Mouse (Mus musculus) MEL (cell line): ENCODE results near the gene Crebbp. TPM values are rescaled to one million over a fixed set of nuclear protein-coding genes. Genes with fewer than 3 reads are reported as not detected.

Experiments
- DNase-seq: peaks from one replicate; pipeline ENCODE4 v3.0.0; 2011; ENCODE audit warnings: low read depth, low spot score
- H3K27ac ChIP-seq: 2 replicates; pipeline ENCODE4 v1.5.1; 2012; ENCODE audit warnings: low read depth, mild to moderate bottlenecking, control low read depth, low read length, moderate library complexity; ENCODE audit not compliant: control insufficient read depth
- H3K27me3 ChIP-seq, 2 experiments: fragments of 150-350 bp in 1 of 2; sonication (generic) in 1 of 2; 2 replicates each; pipeline ENCODE4 v1.6.1; 2012; ENCODE audit warnings: low read length in 2 of 2, mild to moderate bottlenecking in 2 of 2, improper control_type of control experiment in 1 of 2, moderate library complexity in 1 of 2; ENCODE audit not compliant: insufficient read depth in 2 of 2, control insufficient read depth in 1 of 2
- H3K36me3 ChIP-seq, 2 experiments: 2 replicates each; pipeline ENCODE4 v1.6.1; 2012 to 2014; ENCODE audit warnings: low read length in 2 of 2, improper control_type of control experiment in 1 of 2, inconsistent platforms in 1 of 2, mild to moderate bottlenecking in 1 of 2; ENCODE audit not compliant: insufficient read depth in 2 of 2, control insufficient read depth in 1 of 2
- H3K4me1 ChIP-seq, 2 experiments: fragments of 150-350 bp in 1 of 2; sonication (generic) in 1 of 2; 2 replicates each; pipeline ENCODE4 v1.6.1; 2012; ENCODE audit warnings: low read length in 2 of 2, improper control_type of control experiment in 1 of 2, mild to moderate bottlenecking in 1 of 2; ENCODE audit not compliant: insufficient read depth in 2 of 2, control insufficient read depth in 1 of 2
- H3K4me3 ChIP-seq, 2 experiments: fragments of 150-350 bp in 1 of 2; sonication (generic) in 1 of 2; 2 replicates each; pipeline ENCODE4 v1.5.1; 2012; ENCODE audit warnings: low read depth in 2 of 2, low read length in 2 of 2, mild to moderate bottlenecking in 2 of 2, moderate library complexity in 2 of 2, control low read depth in 1 of 2, improper control_type of control experiment in 1 of 2; ENCODE audit not compliant: control insufficient read depth in 1 of 2, insufficient read depth in 1 of 2
- H3K79me2 ChIP-seq: 2 replicates; pipeline ENCODE4 v1.6.1; 2012; ENCODE audit warnings: mild to moderate bottlenecking, low read length, moderate library complexity; ENCODE audit not compliant: control insufficient read depth, poor library complexity, insufficient read depth
- H3K9ac ChIP-seq: 2 replicates; pipeline ENCODE4 v1.6.1; 2012; ENCODE audit warnings: low read depth, mild to moderate bottlenecking, control low read depth, low read length, moderate library complexity; ENCODE audit not compliant: control insufficient read depth, poor library complexity, severe bottlenecking
- H3K9me3 ChIP-seq: fragments of 150-350 bp; sonication (generic); replicated peaks from 2 replicates; pipeline ENCODE4 v1.6.1; 2012; ENCODE audit warnings: mild to moderate bottlenecking, low read length, improper control_type of control experiment, moderate library complexity; ENCODE audit not compliant: insufficient read depth
- BHLHE40 ChIP-seq: IDR thresholded peaks from 2 replicates; pipeline ENCODE4 v1.6.1; 2012; ENCODE audit warnings: low read depth, mild to moderate bottlenecking, inconsistent platforms, low read length, improper control_type of control experiment, borderline replicate concordance
- CHD1 ChIP-seq: IDR thresholded peaks from 2 replicates; pipeline ENCODE4 v1.6.1; 2012; ENCODE audit warnings: low read depth, mild to moderate bottlenecking, inconsistent platforms, low read length, improper control_type of control experiment
- E2F4 ChIP-seq: IDR thresholded peaks from 2 replicates; pipeline ENCODE4 v1.6.1; 2011; ENCODE audit warnings: low read depth, low read length, improper control_type of control experiment, borderline replicate concordance
- ELF1 ChIP-seq: IDR thresholded peaks from 2 replicates; pipeline ENCODE4 v1.6.1; 2014; ENCODE audit warnings: low read depth, mild to moderate bottlenecking, inconsistent platforms, low read length, improper control_type of control experiment, moderate library complexity
- EP300 ChIP-seq, 2 experiments: IDR thresholded peaks; 2 replicates each; pipeline ENCODE4 v1.6.1; 2011; ENCODE audit warnings: improper control_type of control experiment in 2 of 2, low read length in 2 of 2, low read depth in 1 of 2, mild to moderate bottlenecking in 1 of 2
- GABPA ChIP-seq: IDR thresholded peaks from 2 replicates; pipeline ENCODE4 v1.6.1; 2012; ENCODE audit warnings: low read depth, mild to moderate bottlenecking, inconsistent platforms, low read length, improper control_type of control experiment, moderate library complexity
- GATA1 ChIP-seq: IDR thresholded peaks from 2 replicates; pipeline ENCODE4 v1.6.1; 2011; ENCODE audit warnings: low read depth, low read length, improper control_type of control experiment
- HCFC1 ChIP-seq: IDR thresholded peaks from 2 replicates; pipeline ENCODE4 v1.6.1; 2012; ENCODE audit warnings: low read depth, mild to moderate bottlenecking, inconsistent platforms, low read length, improper control_type of control experiment, moderate library complexity
- JUND ChIP-seq: IDR thresholded peaks from 2 replicates; pipeline ENCODE4 v1.6.1; 2011; ENCODE audit warnings: low read depth, mild to moderate bottlenecking, improper control_type of control experiment, low read length
- KAT2A ChIP-seq: conservative IDR thresholded peaks from 2 replicates; pipeline ENCODE4 v1.6.1; 2012; ENCODE audit warnings: low read depth, low read length, improper control_type of control experiment, inconsistent platforms
- MAFK ChIP-seq: IDR thresholded peaks from 2 replicates; pipeline ENCODE4 v1.6.1; 2011; ENCODE audit warnings: low read depth, mild to moderate bottlenecking, low read length, improper control_type of control experiment, borderline replicate concordance
- MYB ChIP-seq: IDR thresholded peaks from 2 replicates; pipeline ENCODE4 v1.6.1; 2011; ENCODE audit warnings: mild to moderate bottlenecking, low read depth, low read length, improper control_type of control experiment
- NELFE ChIP-seq: IDR thresholded peaks from 2 replicates; pipeline ENCODE4 v1.6.1; 2011; ENCODE audit warnings: low read depth, low read length, improper control_type of control experiment
- NRF1 ChIP-seq: IDR thresholded peaks from 2 replicates; pipeline ENCODE4 v1.6.1; 2014; ENCODE audit warnings: low read depth, mild to moderate bottlenecking, inconsistent platforms, low read length, improper control_type of control experiment, moderate library complexity; ENCODE audit not compliant: poor library complexity, insufficient read depth, severe bottlenecking
- POLR2A ChIP-seq, 2 experiments: IDR thresholded peaks; 2 replicates each; pipeline ENCODE4 v1.6.1; 2011 to 2012; ENCODE audit warnings: low read length in 2 of 2, mild to moderate bottlenecking in 2 of 2, control low read depth in 1 of 2, improper control_type of control experiment in 1 of 2, low read depth in 1 of 2, moderate library complexity in 1 of 2; ENCODE audit not compliant: control insufficient read depth in 1 of 2, insufficient read depth in 1 of 2, poor library complexity in 1 of 2
- POLR2AphosphoS2 ChIP-seq: IDR thresholded peaks from 2 replicates; pipeline ENCODE4 v1.6.1; 2011; ENCODE audit warnings: low read length, improper control_type of control experiment
- RAD21 ChIP-seq: IDR thresholded peaks from 2 replicates; pipeline ENCODE4 v1.6.1; 2011; ENCODE audit warnings: mild to moderate bottlenecking, low read depth, low read length, improper control_type of control experiment
- RCOR1 ChIP-seq: IDR thresholded peaks from 2 replicates; pipeline ENCODE4 v1.6.1; 2012; ENCODE audit warnings: low read depth, mild to moderate bottlenecking, inconsistent platforms, low read length, improper control_type of control experiment
- SMC3 ChIP-seq: IDR thresholded peaks from 2 replicates; pipeline ENCODE4 v1.6.1; 2011; ENCODE audit warnings: low read depth, low read length, improper control_type of control experiment
- TAL1 ChIP-seq: IDR thresholded peaks from 2 replicates; pipeline ENCODE4 v1.6.1; 2012; ENCODE audit warnings: mild to moderate bottlenecking, inconsistent platforms, low read length, moderate library complexity, mixed read lengths
- TBP ChIP-seq: IDR thresholded peaks from 2 replicates; pipeline ENCODE4 v1.8.0; 2011; ENCODE audit warnings: low read depth, low read length, improper control_type of control experiment
- USF1 ChIP-seq: IDR thresholded peaks from 2 replicates; pipeline ENCODE4 v1.6.1; 2014; ENCODE audit warnings: low read depth, mild to moderate bottlenecking, inconsistent platforms, low read length, improper control_type of control experiment, moderate library complexity
- ZC3H11A ChIP-seq: IDR thresholded peaks from 2 replicates; pipeline ENCODE4 v1.6.1; 2012; ENCODE audit warnings: low read depth, mild to moderate bottlenecking, inconsistent platforms, low read length, improper control_type of control experiment
- ZMIZ1 ChIP-seq: IDR thresholded peaks from 2 replicates; pipeline ENCODE4 v1.6.1; 2012; ENCODE audit warnings: low read depth, mild to moderate bottlenecking, inconsistent platforms, low read length, improper control_type of control experiment, moderate library complexity
- ZNF384 ChIP-seq: IDR thresholded peaks from 2 replicates; pipeline ENCODE4 v1.6.1; 2012; ENCODE audit warnings: low read depth, mild to moderate bottlenecking, inconsistent platforms, low read length, improper control_type of control experiment
- polyA plus RNA-seq, 2 experiments: library from polyadenylated mRNA; stranded (reverse) in 1 of 2; unstranded in 1 of 2; fragments of >175 nt in 1 of 2; fragments of >200 nt in 1 of 2; gene quantifications; 2 replicates each; pipeline versions ENCODE4 v1.2.1 to v1.2.4; 2012; ENCODE audit warnings: low replicate concordance in 2 of 2, low read depth in 1 of 2; ENCODE audit not compliant: insufficient read length in 2 of 2, insufficient read depth in 1 of 2, missing spikeins in 1 of 2
- total RNA-seq: library from RNA; depleted of rRNA; stranded (reverse); fragments of 300-350 nt; gene quantifications from 2 replicates; pipeline ENCODE4 v1.2.3, GENCODE M21; 2012

The Crebbp gene
- total and polyA plus RNA-seq, 3 experiments: 4.7 to 145 (median 7.0) TPM

- H3K4me1 ChIP-seq: peaks cover 6 to 14% of the 10 kb centered on the region in 2 experiments
- no peak overlapping the region for H3K9ac ChIP-seq
- peaks cover 0 to 15% of the 10 kb centered on the region in 2 experiments; a peak in 2 of 4 replicates for H3K36me3 ChIP-seq
- peaks cover 12% of the 10 kb centered on the region for H3K79me2 ChIP-seq
- no peak overlapping the region for H3K27ac ChIP-seq
- TF ChIP-seq USF1 (no peak), MAFK (no peak), RAD21 (no peak), KAT2A (no peak), BHLHE40 (no peak), JUND (no peak), E2F4 (no peak), ZC3H11A (no peak), MYB (no peak), GABPA (no peak), TBP (no peak), RCOR1 (no peak), POLR2A (IDR thresholded peaks at IDR 0.05; ENCODE audit: control insufficient read depth in 1 of 2, insufficient read depth in 1 of 2, low read depth in 1 of 2, low read length in 2 of 2, poor library complexity in 1 of 2) (no peak), HCFC1 (no peak), NELFE (no peak), NRF1 (no peak), POLR2AphosphoS2 (no peak), ZMIZ1 (no peak), CHD1 (no peak)
- H3K27me3 ChIP-seq: no peaks in the 10 kb centered on the region
- DNase-seq: no peak
- no peak overlapping the region for H3K4me3 ChIP-seq
- H3K9me3 ChIP-seq: no peaks in the 10 kb centered on the region
These were observed 15.8 kb downstream of the Crebbp start for GRCm38 (mm10) chr16:4198004-4198403.

- H3K36me3 ChIP-seq: no peaks in the 10 kb centered on the region
- no peak overlapping the region for H3K9ac ChIP-seq
- H3K27me3 ChIP-seq: no peaks in the 10 kb centered on the region
- H3K27ac ChIP-seq: no peak overlapping the region
- H3K4me1 ChIP-seq: no peaks in the 10 kb centered on the region; a peak in 1 of 4 replicates
- no peak for DNase-seq
- no peak for TF ChIP-seq ELF1
- no peak for TF ChIP-seq TAL1
- no peak for TF ChIP-seq SMC3
- TF ChIP-seq USF1: no peak
- no peak for TF ChIP-seq ZNF384
- no peak for TF ChIP-seq HCFC1
- no peak for TF ChIP-seq GATA1
- no peak for TF ChIP-seq EP300 (IDR thresholded peaks at IDR 0.05; ENCODE audit: low read depth in 1 of 2, low read length in 2 of 2)
- H3K9me3 ChIP-seq: no peaks in the 10 kb centered on the region
- peaks cover 9% of the 10 kb centered on the region; the same call in 1 of the 2 replicates for H3K79me2 ChIP-seq
- no peak overlapping the region for H3K4me3 ChIP-seq
These were observed 23.6 kb downstream of the Crebbp start for GRCm38 (mm10) chr16:4190166-4190565.
